In genomic region chr4:137276443-137277165, GRCm38 (mm10) we compare ENCODE assay signal across 9 mouse cellular contexts. TPM values are rescaled to one million over a fixed set of nuclear protein-coding genes. Genes with fewer than 3 reads are reported as not detected.
DNase-seq lines count a peak whose midpoint lies in the region; ATAC-seq lines count a peak whose summit lies in the region.
"Had no signal": no experiment of that assay in that cellular context is flagged by ENCODE, and none has a peak within 500 bp of the region (broad histone marks: within the 10 kb centered on the region; RNA-seq: fewer than 3 reads in every experiment).

No protein-coding gene starts in this region.

- no peak for ATAC-seq in heart, embryonic 11.5 days (replicated peaks; ENCODE audit: insufficient number of reproducible peaks, low FRiP score, low TSS enrichment)
- ATAC-seq in hindbrain, embryonic 11.5 days (ENCODE audit: low FRiP score): peak; percentile 30; the same call in 1 of the 2 replicates
- ATAC-seq in midbrain, embryonic 13.5 days: peak; percentile 10; the same call in 1 of the 2 replicates
- ATAC-seq in erythroblast, adult 5-6 weeks (replicated peaks; ENCODE audit: low FRiP score, poor library complexity, severe bottlenecking): no peak

- H3K4me1 ChIP-seq in heart, embryonic 11.5 days (ENCODE audit: control insufficient read depth, insufficient read depth, low read length): peaks cover 27% of the 10 kb centered on the region
- H3K4me1 ChIP-seq in hindbrain, embryonic 11.5 days (replicated peaks; ENCODE audit: control insufficient read depth, insufficient read depth, low read length): peaks cover 14% of the 10 kb centered on the region
- peaks cover 31% of the 10 kb centered on the region for H3K4me1 ChIP-seq in midbrain, embryonic 13.5 days (replicated peaks)

- H3K4me3 ChIP-seq in heart, embryonic 11.5 days (ENCODE audit: low read depth, low read length): peak overlapping the region; percentile 59
- H3K4me3 ChIP-seq in hindbrain, embryonic 11.5 days (ENCODE audit: low read depth, low read length): peak overlapping the region; percentile 61
- H3K4me3 ChIP-seq in midbrain, embryonic 13.5 days (replicated peaks): peak overlapping the region; percentile 50

- no peak for DNase-seq in heart, adult 18-20 months
- peak; percentile 58 for DNase-seq in brain, adult 2 months (ENCODE audit: low read depth, low spot score)
- DNase-seq in hindbrain, embryonic 11.5 days (ENCODE audit: low spot score): no peak
- DNase-seq in urinary bladder, postnatal 10 days (ENCODE audit: low spot score): no peak
- no peak for DNase-seq in right cerebral cortex, postnatal 36 days (ENCODE audit: low spot score in 2 of 2)

- H3K9ac ChIP-seq in heart, embryonic 11.5 days (ENCODE audit: low read depth, low read length): peak overlapping the region; percentile 49; the same call in 1 of the 2 replicates
- H3K9ac ChIP-seq in hindbrain, embryonic 11.5 days (ENCODE audit: low read depth, low read length): peak overlapping the region; percentile 67
- peak overlapping the region; percentile 67 for H3K9ac ChIP-seq in midbrain, embryonic 13.5 days (replicated peaks)

- 2% methylated on average over 45 of the region's 46 CpGs for WGBS in heart, embryonic 11.5 days (ENCODE audit: insufficient replicate concordance)
- 2% methylated on average over 44 of the region's 46 CpGs for WGBS in hindbrain, embryonic 11.5 days
- WGBS in midbrain, embryonic 13.5 days: 2% methylated on average over 36 of the region's 46 CpGs

- no peak overlapping the region for H3K27ac ChIP-seq in heart, embryonic 11.5 days (ENCODE audit: low read depth, low read length)
- no peak overlapping the region for H3K27ac ChIP-seq in hindbrain, embryonic 11.5 days (ENCODE audit: low read depth, low read length)
- no peak overlapping the region for H3K27ac ChIP-seq in midbrain, embryonic 13.5 days

- H3K9me3 ChIP-seq in heart, embryonic 11.5 days (replicated peaks; ENCODE audit: control insufficient read depth, low read length): no peaks in the 10 kb centered on the region
- H3K9me3 ChIP-seq in hindbrain, embryonic 11.5 days (ENCODE audit: control insufficient read depth, low read length): no peaks in the 10 kb centered on the region
- no peaks in the 10 kb centered on the region for H3K9me3 ChIP-seq in midbrain, embryonic 13.5 days

- no peaks in the 10 kb centered on the region for H3K36me3 ChIP-seq in heart, embryonic 11.5 days (ENCODE audit: control insufficient read depth, insufficient read depth, low read length)
- no peaks in the 10 kb centered on the region for H3K36me3 ChIP-seq in hindbrain, embryonic 11.5 days (ENCODE audit: control insufficient read depth, insufficient read depth, low read length)
- no peaks in the 10 kb centered on the region for H3K36me3 ChIP-seq in midbrain, embryonic 13.5 days

- H3K27me3 ChIP-seq in heart, embryonic 11.5 days (ENCODE audit: control insufficient read depth, insufficient read depth, low read length): peaks cover 65% of the 10 kb centered on the region
- peaks cover 45% of the 10 kb centered on the region for H3K27me3 ChIP-seq in hindbrain, embryonic 11.5 days (ENCODE audit: control insufficient read depth, insufficient read depth, low read length)
- peaks cover 82% of the 10 kb centered on the region for H3K27me3 ChIP-seq in midbrain, embryonic 13.5 days

- peak overlapping the region; percentile 92 for H3K4me2 ChIP-seq in heart, embryonic 11.5 days
- H3K4me2 ChIP-seq in hindbrain, embryonic 11.5 days (replicated peaks; ENCODE audit: low read depth, low read length): peak overlapping the region; percentile 98
- H3K4me2 ChIP-seq in midbrain, embryonic 13.5 days (replicated peaks): peak overlapping the region; percentile 92

RNA-seq across cellular contexts. Expression of gene Wnt4, which starts 0.7 kb away (rescaled TPM):
- polyA plus RNA-seq in heart, embryonic 11.5 days (2014; fragmentation: Nextera tagmentation; extraction: Ambion mirVana): 2.2 and 2.9 TPM in 2 replicates
- total RNA-seq in heart, adult 18-20 months (2021): under 1 TPM; 0.28 to 0.32 TPM
- polyA plus RNA-seq in hindbrain, embryonic 11.5 days (2014; fragmentation: Nextera tagmentation; extraction: Ambion mirVana): 2.2 and 3.5 TPM in 2 replicates
- 0.59 and 1.4 TPM in 2 replicates for polyA plus RNA-seq in midbrain, embryonic 13.5 days (2015; fragmentation: Nextera tagmentation; extraction: Ambion mirVana)
- not detected in 2 replicates for total RNA-seq in erythroblast, adult 5-6 weeks (2015; ENCODE audit: low replicate concordance)
- total RNA-seq in erythroblast, adult 5-6 weeks (2017; ENCODE audit: low replicate concordance): not detected in 2 replicates
- total RNA-seq: MEL had no signal

Comparison
In these comparisons a context has a peak if more than half of its experiments do, and no peak if none do; other contexts are left out.
1. ATAC-seq: peak in hindbrain, embryonic 11.5 days (single experiment) and midbrain, embryonic 13.5 days (single experiment); none in heart, embryonic 11.5 days (single experiment) and erythroblast, adult 5-6 weeks (single experiment).
2. Peak in every context shown above with its lines, with median percentiles within 50 percentile points of each other: H3K4me2 ChIP-seq, H3K4me3 ChIP-seq and H3K9ac ChIP-seq.